In the genomic region with DNA sequence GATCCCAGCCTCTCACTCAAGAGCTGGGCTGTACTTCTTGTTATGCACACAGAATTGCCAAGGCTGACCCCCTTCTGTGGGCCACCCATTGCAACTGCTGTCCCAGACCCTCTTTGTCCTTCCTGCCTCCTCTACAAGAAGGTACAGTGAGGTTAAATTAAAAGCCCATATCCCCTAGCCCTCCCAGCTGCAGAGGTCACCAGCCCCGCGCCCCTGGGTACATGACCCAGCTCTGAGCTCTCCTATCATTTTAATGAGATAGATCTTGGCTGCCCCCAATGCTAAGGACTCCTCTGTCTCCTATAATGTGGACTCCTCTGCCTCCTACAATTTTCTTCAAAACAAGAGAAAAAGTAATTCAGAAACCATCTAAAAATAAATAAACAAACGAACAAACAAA, we compare ENCODE assay signal across 31 mouse cellular contexts.
"Had no signal": no experiment of that assay in that cellular context is flagged by ENCODE, and none has a peak within 500 bp of the region (broad histone marks: within the 10 kb centered on the region; RNA-seq: fewer than 3 reads in every experiment).

No protein-coding gene starts in this region.

- H3K4me2 ChIP-seq: limb, embryonic 12.5 days; limb, embryonic 13.5 days; limb, embryonic 15.5 days; liver, embryonic 11.5 days; liver, embryonic 12.5 days; liver, embryonic 13.5 days; liver, embryonic 15.5 days; lung, embryonic 14.5 days; lung, embryonic 15.5 days; midbrain, embryonic 12.5 days; midbrain, embryonic 13.5 days; midbrain, embryonic 15.5 days; neural tube, embryonic 12.5 days had no signal

- H3K27ac ChIP-seq: left cerebral cortex, adult 2 months; limb, embryonic 10.5 days; limb, embryonic 12.5 days; limb, embryonic 13.5 days; limb, embryonic 15.5 days; liver, embryonic 12.5 days; liver, embryonic 13.5 days; liver, embryonic 14.5 days; liver, embryonic 15.5 days; lung, embryonic 15.5 days; macrophage; midbrain, embryonic 10.5 days; midbrain, embryonic 12.5 days; midbrain, embryonic 13.5 days; midbrain, embryonic 15.5 days; neural tube, embryonic 12.5 days had no signal

- H3K4me1 ChIP-seq: limb, embryonic 15.5 days; liver, embryonic 12.5 days; liver, embryonic 13.5 days; liver, embryonic 15.5 days; lung, embryonic 15.5 days; midbrain, embryonic 13.5 days; neural tube, embryonic 12.5 days had no signal

- DNase-seq: left cerebral cortex, postnatal 4 days; liver; liver, embryonic 13.5 days; liver, postnatal 0 days; lung, adult 18-20 months; lung, adult 2 months; lung, embryonic 14.5 days; lung, postnatal 10 days; lung, postnatal 14 days; lung, postnatal 36 days; lung, postnatal 4 days had no signal

- H3K27me3 ChIP-seq: limb, embryonic 12.5 days; limb, embryonic 13.5 days; limb, embryonic 15.5 days; liver, embryonic 12.5 days; liver, embryonic 13.5 days; liver, embryonic 15.5 days; lung, embryonic 15.5 days; midbrain, embryonic 12.5 days; midbrain, embryonic 13.5 days; midbrain, embryonic 15.5 days; neural tube, embryonic 12.5 days had no signal

- ATAC-seq: liver, embryonic 12.5 days; liver, postnatal 0 days; lung, postnatal 0 days; midbrain, embryonic 13.5 days; midbrain, embryonic 15.5 days; midbrain, embryonic 16.5 days had no signal

- H3K4me3 ChIP-seq: left cerebral cortex, adult 2 months; limb, embryonic 10.5 days; limb, embryonic 12.5 days; limb, embryonic 13.5 days; limb, embryonic 15.5 days; liver, embryonic 12.5 days; liver, embryonic 13.5 days; liver, embryonic 15.5 days; lung, embryonic 15.5 days; megakaryocyte, embryonic 14.5 days; midbrain, embryonic 10.5 days; midbrain, embryonic 12.5 days; midbrain, embryonic 13.5 days; midbrain, embryonic 15.5 days; myocyte; neural tube, embryonic 12.5 days had no signal

- H3K9ac ChIP-seq: limb, embryonic 12.5 days; limb, embryonic 13.5 days; limb, embryonic 15.5 days; liver, embryonic 12.5 days; liver, embryonic 13.5 days; liver, embryonic 14.5 days; liver, embryonic 15.5 days; liver, postnatal 0 days; lung, embryonic 14.5 days; lung, embryonic 15.5 days; midbrain, embryonic 12.5 days; midbrain, embryonic 13.5 days; midbrain, embryonic 15.5 days; neural tube, embryonic 12.5 days had no signal

- H3K9me3 ChIP-seq: limb, embryonic 10.5 days; limb, embryonic 12.5 days; limb, embryonic 13.5 days; limb, embryonic 15.5 days; liver, embryonic 12.5 days; liver, embryonic 13.5 days; liver, embryonic 15.5 days; lung, embryonic 15.5 days; megakaryocyte, embryonic 14.5 days; midbrain, embryonic 10.5 days; midbrain, embryonic 12.5 days; midbrain, embryonic 13.5 days; midbrain, embryonic 15.5 days; neural tube, embryonic 12.5 days had no signal

- H3K36me3 ChIP-seq: limb, embryonic 10.5 days; limb, embryonic 15.5 days; liver, embryonic 12.5 days; liver, embryonic 13.5 days; liver, embryonic 15.5 days; lung, embryonic 15.5 days; midbrain, embryonic 10.5 days; midbrain, embryonic 12.5 days; midbrain, embryonic 15.5 days had no signal
